Comparison of ENCODE assay signal across 8 mouse cellular contexts in genomic region chr3:31309934-31310787, GRCm38 (mm10). TPM values are rescaled to one million over a fixed set of nuclear protein-coding genes. Genes with fewer than 3 reads are reported as not detected.
DNase-seq lines count a peak whose midpoint lies in the region; ATAC-seq and TF ChIP-seq lines count a peak whose summit lies in the region.

Slc7a14 (minus strand) TSS chr3:31310378.

- H3K4me1 ChIP-seq in intestine, embryonic 14.5 days (replicated peaks; ENCODE audit: control insufficient read depth, insufficient read depth, low read length), result no peaks in the 10 kb centered on the region
- H3K4me1 ChIP-seq in intestine, postnatal 0 days (replicated peaks; ENCODE audit: control insufficient read depth, insufficient read depth, low read length), result no peaks in the 10 kb centered on the region
- H3K4me1 ChIP-seq in hindbrain, embryonic 10.5 days (replicated peaks), result peaks cover 17% of the 10 kb centered on the region
- peaks cover 12% of the 10 kb centered on the region for H3K4me1 ChIP-seq in limb, embryonic 10.5 days

- peak; percentile 53 for DNase-seq in intestine, embryonic 14.5 days (ENCODE audit: low spot score)
- peak; percentile 83 to 85 for DNase-seq in cerebellum, postnatal 36 days
- DNase-seq in hindbrain, embryonic 10.5 days (ENCODE audit: low spot score), result peak; percentile 42
- DNase-seq in limb, embryonic 10.5 days (ENCODE audit: low spot score), result peak; percentile 29
- peak; percentile 82 for DNase-seq in right cerebral cortex, postnatal 25 days
- no peak for DNase-seq in urinary bladder, adult 18-20 months (ENCODE audit: low spot score in 2 of 2)
- no peak for DNase-seq in gastrocnemius, postnatal 14 days

- H3K36me3 ChIP-seq in intestine, embryonic 14.5 days (ENCODE audit: control insufficient read depth, insufficient read depth, low read length), result no peaks in the 10 kb centered on the region
- no peaks in the 10 kb centered on the region for H3K36me3 ChIP-seq in intestine, postnatal 0 days (ENCODE audit: control insufficient read depth, insufficient read depth)
- no peaks in the 10 kb centered on the region for H3K36me3 ChIP-seq in hindbrain, embryonic 10.5 days
- H3K36me3 ChIP-seq in limb, embryonic 10.5 days, result no peaks in the 10 kb centered on the region

- no peak within 1 kb of the TSS for H3K27ac ChIP-seq in intestine, embryonic 14.5 days (ENCODE audit: low read depth)
- H3K27ac ChIP-seq in intestine, postnatal 0 days (ENCODE audit: low read depth, low read length), result no peak within 1 kb of the TSS
- peak within 1 kb of the TSS; percentile 75 for H3K27ac ChIP-seq in hindbrain, embryonic 10.5 days
- no peak within 1 kb of the TSS for H3K27ac ChIP-seq in limb, embryonic 10.5 days

- no peak for TF ChIP-seq CTCF in intestine, postnatal 0 days (IDR thresholded peaks at IDR 0.05; ENCODE audit: low read depth)

- H3K27me3 ChIP-seq in intestine, embryonic 14.5 days (replicated peaks; ENCODE audit: control insufficient read depth, insufficient read depth, low read length), result peaks cover 38% of the 10 kb centered on the region
- H3K27me3 ChIP-seq in intestine, postnatal 0 days (replicated peaks; ENCODE audit: control insufficient read depth, insufficient read depth, low read length), result peaks cover 13% of the 10 kb centered on the region
- H3K27me3 ChIP-seq in hindbrain, embryonic 10.5 days (ENCODE audit: insufficient read depth, poor library complexity, severe bottlenecking), result peaks cover 40% of the 10 kb centered on the region
- H3K27me3 ChIP-seq in limb, embryonic 10.5 days (ENCODE audit: low read depth, poor library complexity, severe bottlenecking), result peaks cover 44% of the 10 kb centered on the region

- peak; percentile 36; the same call in 1 of the 2 replicates for ATAC-seq in intestine, embryonic 14.5 days (replicated peaks; ENCODE audit: low FRiP score, low TSS enrichment, low read depth)
- no peak for ATAC-seq in intestine, postnatal 0 days

- WGBS in intestine, embryonic 14.5 days, result 1% methylated on average over 31 of the region's 38 CpGs
- under 1% methylated on average over 31 of the region's 38 CpGs for WGBS in intestine, postnatal 0 days
- WGBS in hindbrain, embryonic 10.5 days, result 1% methylated on average over 36 of the region's 38 CpGs
- 2% methylated on average over 33 of the region's 38 CpGs for WGBS in limb, embryonic 10.5 days

- H3K4me3 ChIP-seq in intestine, embryonic 14.5 days (ENCODE audit: low read depth, low read length), result peak within 1 kb of the TSS; percentile 16
- no peak within 1 kb of the TSS for H3K4me3 ChIP-seq in intestine, postnatal 0 days (ENCODE audit: low read depth, low read length)
- H3K4me3 ChIP-seq in hindbrain, embryonic 10.5 days, result peak within 1 kb of the TSS; percentile 61
- peak within 1 kb of the TSS; percentile 34 for H3K4me3 ChIP-seq in limb, embryonic 10.5 days

- peak within 1 kb of the TSS; percentile 20 for H3K4me2 ChIP-seq in intestine, embryonic 14.5 days (ENCODE audit: low read length)
- no peak within 1 kb of the TSS for H3K4me2 ChIP-seq in intestine, postnatal 0 days (replicated peaks; ENCODE audit: low read depth)

- H3K9ac ChIP-seq in intestine, embryonic 14.5 days (ENCODE audit: low read length), result no peak within 1 kb of the TSS
- H3K9ac ChIP-seq in intestine, postnatal 0 days (ENCODE audit: low read depth, low read length), result no peak within 1 kb of the TSS

- H3K9me3 ChIP-seq in intestine, embryonic 14.5 days (ENCODE audit: control insufficient read depth, low read length), result no peaks in the 10 kb centered on the region
- H3K9me3 ChIP-seq in intestine, postnatal 0 days (ENCODE audit: control insufficient read depth), result no peaks in the 10 kb centered on the region
- H3K9me3 ChIP-seq in hindbrain, embryonic 10.5 days, result no peaks in the 10 kb centered on the region
- no peaks in the 10 kb centered on the region for H3K9me3 ChIP-seq in limb, embryonic 10.5 days (replicated peaks)

- intact Hi-C loops in gastrocnemius, postnatal 14 days (cut with DNase I; ENCODE audit: low total_unique reads), result no loop called here

RNA-seq across cellular contexts. Expression of gene Slc7a14, which starts in this region (rescaled TPM):
- polyA plus RNA-seq in intestine, embryonic 14.5 days (2014; fragmentation: Nextera tagmentation; extraction: Ambion mirVana), result 1.3 and 1.7 TPM in 2 replicates
- polyA plus RNA-seq in intestine, postnatal 0 days (2015; fragmentation: Nextera tagmentation; extraction: Ambion mirVana), result 0.34 and 0.48 TPM in 2 replicates
- polyA plus RNA-seq in hindbrain, embryonic 10.5 days (2016; fragmentation: Nextera tagmentation; extraction: Ambion mirVana), result 0.55 and 0.76 TPM in 2 replicates
- 0.09 and 0.15 TPM in 2 replicates for polyA plus RNA-seq in limb, embryonic 10.5 days (2016; fragmentation: Nextera tagmentation; extraction: Ambion mirVana)
- total RNA-seq in gastrocnemius, postnatal 14 days (2021), result under 1 TPM; 0.02 to 0.10 TPM

Comparison
In these comparisons a context has a peak if more than half of its experiments do, and no peak if none do; other contexts are left out.
1. Peak in DNase-seq, H3K4me3 ChIP-seq and H3K27ac ChIP-seq in hindbrain, embryonic 10.5 days; RNA of the gene not detected or under 1 TPM.
2. Peak in DNase-seq and H3K4me3 ChIP-seq in limb, embryonic 10.5 days; RNA of the gene not detected or under 1 TPM.
3. DNase-seq: peak in intestine, embryonic 14.5 days (single experiment), cerebellum, postnatal 36 days (2 of 2) and right cerebral cortex, postnatal 25 days (single experiment); none in urinary bladder, adult 18-20 months (0 of 2) and gastrocnemius, postnatal 14 days (single experiment).